Mouse (Mus musculus) heart, postnatal 4 days (tissue): ENCODE results near the gene Rock2. TPM values are rescaled to one million over a fixed set of nuclear protein-coding genes. Genes with fewer than 3 reads are reported as not detected.

ENCODE experiments used
- DNase-seq: peaks from one replicate; pipeline ENCODE4 v3.0.0; 2021
- total RNA-seq, 2 experiments: library from RNA; stranded (reverse); gene quantifications; 2 replicates each; pipeline ENCODE4 v1.2.3; 2021

The Rock2 gene
- total RNA-seq, 2 experiments from 2014 or later = 93.4 to 98.4 TPM

- no peak for DNase-seq
Measured at GRCm38 (mm10) chr12:16903949-16904635, 9.4 kb downstream of the Rock2 start.

DNA sequence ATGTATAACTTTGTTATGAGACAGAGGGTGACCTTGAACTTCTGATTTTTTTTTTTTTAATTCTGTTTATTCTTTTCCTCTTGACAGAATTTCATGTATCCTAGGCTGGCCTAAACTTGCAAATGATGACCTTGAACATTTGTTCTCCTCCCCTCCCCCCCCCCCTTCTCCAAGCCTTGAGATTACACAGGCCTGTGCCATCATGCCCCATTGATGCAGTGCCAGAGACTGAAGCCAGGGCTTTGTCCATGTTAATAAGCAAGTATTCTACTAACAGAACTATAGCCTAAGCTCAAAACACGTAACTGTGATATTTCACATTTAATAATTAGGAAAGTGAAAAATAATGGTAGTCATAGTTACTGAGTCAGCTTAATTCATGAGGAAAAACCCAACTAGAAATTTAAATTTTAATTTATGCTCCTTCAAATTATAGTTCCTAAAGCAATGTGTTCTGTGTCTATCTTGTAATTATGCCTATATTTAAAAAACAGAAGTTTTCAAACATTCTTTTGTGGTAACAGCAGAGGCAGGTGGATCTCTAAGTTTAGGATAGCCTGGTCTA, 12.7 kb downstream of the Rock2 start:
- DNase-seq = peak; percentile 44

DNA sequence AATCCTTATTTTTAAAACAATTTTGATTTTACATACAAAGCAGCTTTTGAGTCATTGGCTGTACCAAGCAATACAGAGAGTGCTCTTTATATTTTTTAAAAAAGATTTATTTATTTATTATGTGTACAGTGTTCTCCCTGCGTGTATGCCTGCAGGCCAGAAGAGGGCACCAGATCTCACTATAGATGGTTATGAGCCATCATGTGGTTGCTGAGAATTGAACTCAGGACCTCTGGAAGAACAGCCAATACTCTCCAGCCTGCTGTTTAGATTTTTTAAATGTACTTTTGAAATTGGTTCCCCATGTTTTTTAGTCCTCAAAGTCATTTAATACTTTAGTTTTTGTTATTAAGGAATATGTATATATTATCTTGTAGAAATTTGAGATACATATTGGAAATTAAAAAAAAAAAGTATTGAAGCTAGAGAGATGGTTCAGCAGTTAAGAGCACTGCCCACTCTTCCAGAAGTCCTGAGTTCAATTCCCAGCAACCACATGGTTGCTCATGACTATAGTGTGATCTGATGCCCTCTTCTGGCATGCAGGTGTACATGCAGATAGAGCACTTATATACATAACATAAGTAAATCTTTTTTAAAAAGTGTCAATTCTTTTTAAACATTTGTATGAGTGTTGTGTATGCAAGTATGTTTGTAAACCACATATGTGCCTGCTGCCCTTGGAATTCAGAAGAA, 13.4 kb downstream of the Rock2 start:
- no peak for DNase-seq

DNA sequence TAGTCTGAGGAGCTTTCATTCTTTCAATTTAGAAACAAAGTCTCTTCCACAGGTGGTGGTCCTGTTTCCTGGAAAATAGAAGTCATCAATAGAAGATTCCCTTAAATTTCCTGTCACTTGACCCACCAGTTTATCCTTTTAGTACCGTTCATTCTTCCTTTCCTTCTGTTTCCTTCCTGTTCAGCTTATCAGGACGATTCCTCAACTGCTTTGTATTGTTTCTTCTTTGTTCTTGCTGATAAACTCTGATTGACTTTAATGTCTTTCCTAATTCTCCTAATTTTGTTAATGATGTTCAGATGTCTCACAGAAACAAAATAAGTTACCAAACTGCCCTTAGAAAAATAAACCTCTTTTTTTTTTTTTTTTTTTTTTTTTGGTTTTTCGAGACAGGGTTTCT, 16.8 kb downstream of the Rock2 start:
- no peak for DNase-seq

GRCm38 (mm10) chr12:16912600-16912999, 17.9 kb downstream of the Rock2 start:
- DNase-seq = no peak

- DNase-seq = no peak
Measured at GRCm38 (mm10) chr12:16920186-16920860, 25.6 kb downstream of the Rock2 start.

- DNase-seq = no peak
Measured at GRCm38 (mm10) chr12:16927889-16928288, 33.2 kb downstream of the Rock2 start.

DNA sequence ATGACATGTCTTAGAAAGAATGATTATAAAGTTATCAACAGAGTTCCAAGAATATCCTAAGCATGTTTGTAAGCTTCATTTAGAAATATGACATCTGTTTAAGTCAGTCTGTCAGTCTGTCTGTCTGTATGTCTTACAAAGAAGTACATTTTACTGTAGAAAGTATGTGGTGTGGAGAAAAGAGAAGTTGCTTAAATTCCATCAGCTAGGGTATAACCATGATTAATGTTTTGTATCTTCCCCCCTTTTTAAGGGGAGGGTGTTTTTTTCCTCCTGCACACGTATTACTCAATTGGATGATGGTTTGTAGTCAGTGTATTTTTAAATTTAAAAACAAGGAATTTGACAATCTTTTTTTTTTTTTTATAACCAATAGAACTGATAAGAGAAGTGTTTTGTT, 39.7 kb downstream of the Rock2 start:
- no peak for DNase-seq

DNA sequence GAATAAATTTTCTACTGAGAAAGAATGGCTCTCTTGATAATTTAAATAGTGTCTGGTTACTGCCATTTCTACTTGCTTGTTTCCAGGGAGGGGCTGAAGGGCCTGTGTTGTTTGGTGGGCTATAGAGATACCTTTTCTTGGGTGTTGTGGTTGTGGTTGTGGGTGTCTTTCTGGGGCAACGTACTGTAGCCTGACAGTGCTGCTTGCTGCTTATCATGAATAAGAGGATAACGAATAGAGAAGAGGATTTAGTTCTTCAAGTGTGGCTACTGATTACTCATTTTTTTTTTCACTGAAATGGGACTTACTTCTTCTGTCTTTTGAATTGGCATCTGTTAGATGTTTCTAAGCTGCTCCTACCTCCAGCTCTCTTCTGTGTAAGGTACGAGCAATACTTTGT, 47.3 kb downstream of the Rock2 start:
- DNase-seq = no peak

GRCm38 (mm10) chr12:16948239-16948638, 53.5 kb downstream of the Rock2 start:
- no peak for DNase-seq

- peak; percentile 20 for DNase-seq
Measured at GRCm38 (mm10) chr12:16958851-16959250, 64.2 kb downstream of the Rock2 start.

GRCm38 (mm10) chr12:16963354-16963753, 68.7 kb downstream of the Rock2 start:
- DNase-seq = no peak

DNA sequence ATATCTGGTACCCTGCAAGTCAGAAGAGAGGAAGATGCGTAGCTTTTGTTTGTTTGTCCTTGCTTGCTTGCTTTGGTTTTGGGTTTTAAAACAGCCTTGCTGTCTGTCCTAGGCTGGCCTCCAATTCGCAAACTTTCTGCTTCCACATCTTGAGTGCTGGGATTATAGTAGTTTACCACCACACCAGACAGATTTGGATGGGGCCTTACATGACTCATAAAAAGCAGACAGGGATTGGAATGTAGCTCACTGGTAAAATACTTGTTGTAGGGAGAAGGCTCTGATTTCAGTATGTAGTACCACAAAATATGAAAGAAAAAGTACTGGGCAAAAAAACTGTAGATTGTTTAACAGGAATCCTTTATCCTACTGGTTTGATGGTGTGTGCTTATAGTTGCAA, 72.1 kb downstream of the Rock2 start:
- DNase-seq = no peak

DNA sequence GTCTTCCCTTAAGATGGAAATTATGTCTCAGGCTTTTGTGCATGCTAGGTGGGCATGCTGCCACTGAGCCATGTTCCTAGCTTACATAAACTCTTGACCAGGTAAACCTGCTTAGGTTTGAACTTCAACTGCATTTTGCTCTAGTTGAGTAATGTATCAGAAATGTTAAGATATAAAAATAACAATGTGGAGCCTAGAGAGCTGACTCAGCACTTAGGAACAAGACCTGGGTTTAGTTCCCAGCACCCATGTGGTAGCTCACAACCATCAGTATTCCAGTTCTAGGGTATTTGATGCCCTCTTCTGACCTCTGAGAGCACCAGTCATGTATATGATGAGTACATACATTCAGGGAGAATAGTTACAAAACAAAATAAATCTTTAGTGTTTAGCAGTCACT, 82.4 kb downstream of the Rock2 start:
- no peak for DNase-seq

DNA sequence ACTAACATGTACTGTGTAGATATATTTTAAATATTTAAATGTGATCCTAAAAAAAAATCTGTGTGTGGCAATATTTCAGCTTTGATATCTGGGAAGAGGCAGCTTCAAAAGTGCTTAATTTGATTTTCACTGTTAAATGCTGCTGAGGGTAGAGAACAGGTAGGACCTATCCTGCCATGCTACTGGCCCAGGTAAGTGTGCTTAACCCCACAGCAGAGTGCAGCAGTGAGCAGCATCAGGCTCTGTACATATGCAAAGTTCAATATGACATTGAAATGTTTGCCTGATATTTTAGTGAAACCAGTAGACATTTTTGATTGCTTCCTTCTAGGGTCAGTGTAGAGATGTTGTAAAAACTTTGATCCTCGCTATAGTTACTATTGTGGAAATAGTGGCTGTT, 91.1 kb downstream of the Rock2 start:
- no peak for DNase-seq

DNA sequence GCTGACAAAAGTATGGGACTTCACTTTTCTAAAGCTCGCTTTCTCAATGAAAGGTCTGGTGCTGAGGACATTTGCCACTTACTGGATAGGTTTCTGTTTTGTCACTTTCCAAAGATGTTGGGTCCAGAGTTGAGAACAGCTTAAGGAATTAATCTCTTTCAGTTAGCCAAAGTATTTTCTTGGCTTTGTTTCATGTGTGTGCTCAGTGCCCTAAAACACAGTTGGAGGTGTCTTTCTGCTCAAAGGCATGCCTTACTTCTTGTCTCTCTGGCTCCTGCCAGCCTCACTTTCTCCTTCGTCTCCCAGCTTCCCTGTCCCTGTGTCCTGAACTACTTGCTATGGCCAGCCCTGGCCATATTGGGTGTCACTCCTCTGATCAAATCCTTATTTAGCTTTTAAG, 96.7 kb downstream of the Rock2 start:
- no peak for DNase-seq

- no peak for DNase-seq
Measured at GRCm38 (mm10) chr12:16992355-16992754, 97.7 kb downstream of the Rock2 start.

DNA sequence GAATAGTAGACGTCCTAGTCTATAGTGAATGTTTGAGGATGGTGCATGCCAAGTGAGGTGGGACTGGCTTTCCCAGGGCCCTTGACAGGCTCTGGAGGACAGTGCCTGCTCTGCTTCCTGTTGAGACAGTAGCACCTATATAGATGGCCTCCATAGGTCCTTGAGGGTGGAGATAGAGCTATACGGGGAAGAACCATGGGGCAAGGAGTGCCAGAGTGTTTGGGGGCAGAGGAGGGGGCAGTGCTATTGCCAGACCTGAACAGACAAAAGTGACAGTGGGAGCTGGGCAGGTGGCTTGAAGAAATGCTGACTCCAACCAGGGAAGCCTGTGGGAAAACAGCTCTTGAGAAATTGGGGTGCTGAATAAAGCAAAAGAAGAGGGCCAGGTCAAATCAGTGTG, 99.6 kb downstream of the Rock2 start:
- no peak for DNase-seq

DNA sequence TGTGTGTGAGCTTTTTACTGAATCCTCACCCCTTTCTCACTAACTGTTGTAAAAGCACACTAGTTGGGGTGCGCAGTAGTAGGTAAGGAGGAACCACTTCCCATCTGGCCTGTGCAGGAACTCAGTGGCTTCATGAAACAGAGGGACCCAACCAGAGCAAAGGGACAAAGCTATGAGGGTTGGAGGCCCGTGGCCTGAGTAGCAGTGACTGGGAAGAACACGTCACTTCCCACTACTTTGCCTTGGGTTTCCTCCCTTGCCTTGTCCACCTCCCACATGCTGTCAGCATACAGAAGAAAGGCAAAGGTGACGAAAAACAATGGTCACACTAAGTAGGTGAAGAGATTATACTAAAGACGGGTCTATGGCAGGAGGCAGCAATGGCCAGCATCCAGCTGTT, 101.6 kb downstream of the Rock2 start:
- no peak for DNase-seq

- DNase-seq = no peak
Measured at GRCm38 (mm10) chr12:16996886-16997462, 102.3 kb downstream of the Rock2 start.

GRCm38 (mm10) chr12:16999146-16999545, 104.5 kb downstream of the Rock2 start:
- no peak for DNase-seq

GRCm38 (mm10) chr12:16999739-17000497, 105.2 kb downstream of the Rock2 start, which contains the start of gene Pqlc3:
Gene Pqlc3 (minus strand): TSS chr12:17000408.
- DNase-seq = peak; percentile 85
